Mouse (Mus musculus) fibroblast of lung, adult 2 months (primary cell): Measurements from ENCODE around the gene Slc15a2.

Experiments used
- DNase-seq: peaks from one replicate; pipeline ENCODE4 v3.0.0-alpha.2; 2011; ENCODE audit warnings: low read depth

The Slc15a2 gene

DNA sequence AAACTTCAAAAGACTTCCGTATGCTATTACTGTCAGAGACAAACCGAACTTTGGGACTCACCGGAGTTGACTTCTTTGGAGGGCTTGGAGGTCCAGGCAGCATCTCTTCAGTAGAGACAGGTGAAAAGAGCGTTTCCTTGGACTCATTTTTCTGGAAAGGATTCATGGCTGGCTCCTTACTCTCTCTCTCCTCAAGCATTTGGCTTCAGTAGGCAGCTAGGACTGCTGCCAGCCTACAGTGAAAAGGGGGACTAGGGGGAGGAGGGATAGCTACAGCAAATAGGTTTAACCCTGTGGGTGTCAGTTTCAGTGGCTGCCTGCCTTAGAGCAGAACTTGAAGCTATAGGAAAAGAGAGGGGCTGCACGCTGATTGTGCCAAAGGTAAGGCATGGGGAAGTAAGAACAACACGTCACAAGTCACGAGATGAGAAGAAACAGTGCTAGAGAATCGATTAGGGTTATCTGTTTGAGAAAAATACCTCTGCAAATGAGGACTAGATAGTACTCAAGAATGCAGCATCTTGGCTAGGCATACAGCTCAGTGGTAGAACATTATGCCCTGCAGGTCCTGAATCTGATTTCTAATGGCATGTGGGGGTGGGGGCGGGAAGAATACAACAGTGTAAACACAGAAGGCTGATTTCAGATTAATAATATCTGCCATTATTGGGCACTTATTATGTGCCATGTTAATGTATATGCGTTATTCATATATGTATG lies at the start of gene Slc15a2:
Gene Slc15a2, minus strand, starts transcription at position 369 of the 720 bp plus-strand sequence.
- no peak for DNase-seq

DNA sequence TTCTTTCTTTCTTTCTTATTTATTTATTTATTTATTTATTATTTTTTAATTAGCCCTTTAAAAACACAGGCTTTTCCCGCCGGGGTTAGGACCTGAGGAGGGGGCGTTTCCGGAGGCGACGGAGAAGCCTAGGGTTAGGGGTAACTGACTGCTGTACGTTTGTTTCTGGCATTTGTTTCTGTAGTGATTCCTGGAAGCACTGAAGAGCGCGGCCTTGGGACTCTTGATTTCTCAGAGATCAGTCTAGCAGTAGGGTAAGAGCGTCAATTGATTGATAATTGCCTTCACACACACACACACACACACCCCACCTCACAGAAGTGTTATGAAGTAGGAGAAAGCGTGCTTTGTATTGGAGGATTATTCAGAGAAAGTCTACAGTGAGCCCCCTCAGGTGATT lies 44.1 kb upstream of the Slc15a2 start:
- no peak for DNase-seq

DNA sequence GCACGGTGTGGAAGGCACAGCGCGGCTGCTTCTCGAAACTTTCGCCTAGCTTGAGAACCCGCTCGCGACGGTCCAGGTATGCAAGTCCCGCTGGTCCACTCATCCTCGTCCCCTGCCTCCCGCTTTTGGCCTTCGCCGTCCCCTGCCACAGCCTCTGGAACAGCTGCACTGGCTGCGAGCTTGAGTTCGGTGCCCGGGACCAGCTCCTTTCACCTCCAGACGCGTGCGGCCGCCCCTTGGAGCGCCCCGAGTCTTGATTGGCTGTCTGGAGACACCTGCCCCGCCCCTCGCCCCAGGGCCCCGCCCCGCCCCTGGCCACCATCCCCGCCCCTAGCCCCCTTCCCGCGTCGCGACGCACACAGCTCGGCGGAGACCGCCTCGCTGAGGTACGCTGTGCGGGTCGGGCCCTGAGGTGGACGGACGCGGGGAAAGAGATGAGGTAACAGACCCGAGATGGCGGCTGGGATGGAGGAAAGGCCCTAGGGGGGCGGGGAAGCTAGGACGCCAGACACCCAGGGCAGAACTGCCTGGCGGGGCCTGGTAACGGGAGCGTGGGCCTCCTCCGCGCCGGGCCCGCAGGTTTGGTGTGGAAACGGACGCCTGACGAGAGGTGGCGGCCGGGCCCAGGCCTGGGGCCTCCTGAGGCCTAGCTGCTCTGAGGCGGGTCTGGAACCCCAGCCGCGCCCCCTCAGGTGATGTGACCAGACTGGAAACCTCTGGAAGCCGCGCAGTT lies 43.5 kb upstream of the Slc15a2 start, which contains the start of gene Iqcb1:
Gene Iqcb1, plus strand, starts transcription at position 332 of the 733 bp plus-strand sequence.
- DNase-seq: peak; percentile 13

DNA sequence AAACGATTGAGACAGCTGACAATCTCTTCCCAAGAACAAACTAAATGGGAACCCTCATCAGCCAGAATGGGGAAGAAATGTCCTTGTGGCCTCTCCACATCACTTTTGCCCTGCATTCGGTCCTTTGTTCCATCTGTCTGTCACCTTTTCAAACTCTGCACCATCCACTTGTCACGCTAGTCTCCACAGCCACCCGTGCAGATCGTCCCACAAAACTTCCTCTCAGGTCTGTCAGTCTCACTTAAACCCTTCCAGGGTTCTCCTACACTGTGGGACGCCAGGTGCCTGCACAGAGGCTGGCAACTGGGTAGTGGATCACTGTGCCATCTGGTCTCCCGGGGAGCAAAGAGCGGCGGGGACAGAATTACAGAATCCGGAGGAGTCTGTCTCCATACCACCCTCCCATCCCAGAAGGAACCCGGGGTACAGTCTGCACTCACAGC lies 42.9 kb upstream of the Slc15a2 start:
- no peak for DNase-seq

DNA sequence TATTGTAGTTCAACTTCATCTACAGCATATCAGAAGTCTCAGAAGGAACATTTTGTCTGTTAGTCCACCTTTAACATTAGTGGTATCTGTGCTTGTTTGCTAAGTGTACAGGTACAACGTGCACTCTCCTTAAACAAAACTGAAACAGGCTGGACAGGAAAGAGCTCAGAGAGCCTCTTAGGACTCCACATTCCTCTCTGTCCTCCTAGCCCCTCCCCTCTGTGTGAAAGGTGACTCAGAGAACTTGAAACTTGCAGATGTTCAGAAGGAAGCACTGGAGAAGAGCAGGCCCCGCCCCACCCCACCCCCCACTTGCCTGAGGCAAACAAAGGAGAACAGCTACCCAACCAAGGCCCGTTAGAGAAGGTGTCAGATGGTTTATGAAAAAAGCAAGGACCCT lies 36.7 kb upstream of the Slc15a2 start:
- no peak for DNase-seq

DNA sequence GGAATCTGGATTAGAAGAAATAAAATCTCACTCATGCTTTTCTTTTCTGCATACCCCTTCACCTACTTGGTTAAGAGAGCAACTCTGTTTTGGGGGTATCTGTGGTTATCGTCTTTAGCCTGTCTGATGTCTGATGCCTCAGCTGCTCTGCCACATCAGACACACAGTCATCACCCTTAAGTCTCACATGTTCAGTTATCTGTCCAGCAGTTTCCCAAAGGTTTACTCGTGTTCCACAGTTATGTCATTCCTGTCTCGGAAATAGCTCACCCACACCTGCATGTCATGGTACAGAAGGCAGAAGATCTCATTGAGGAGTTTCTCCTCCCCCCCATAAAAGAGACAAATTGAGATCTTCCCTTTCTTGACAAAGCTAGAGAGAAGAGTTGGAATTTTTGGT lies 36.0 kb upstream of the Slc15a2 start:
- no peak for DNase-seq

DNA sequence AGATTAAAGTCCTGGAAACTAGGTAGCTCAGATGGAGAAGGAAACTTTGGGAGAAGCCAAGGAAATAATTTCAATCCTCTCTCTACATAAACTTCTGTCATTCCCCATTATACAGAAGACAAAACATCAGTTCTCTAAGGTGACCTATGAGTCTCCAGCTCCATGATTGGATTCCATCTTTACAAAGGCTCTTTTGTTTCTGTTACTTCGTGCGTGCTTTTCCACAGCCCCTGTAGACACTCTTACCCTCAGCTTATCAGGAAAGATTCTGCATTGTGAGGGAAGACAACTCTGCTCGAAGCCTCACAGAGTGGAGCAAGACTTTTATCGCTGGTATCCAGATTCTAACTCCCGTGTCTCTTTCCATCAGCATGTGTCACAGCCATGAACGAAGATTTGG lies 35.3 kb upstream of the Slc15a2 start:
- DNase-seq: no peak

DNA sequence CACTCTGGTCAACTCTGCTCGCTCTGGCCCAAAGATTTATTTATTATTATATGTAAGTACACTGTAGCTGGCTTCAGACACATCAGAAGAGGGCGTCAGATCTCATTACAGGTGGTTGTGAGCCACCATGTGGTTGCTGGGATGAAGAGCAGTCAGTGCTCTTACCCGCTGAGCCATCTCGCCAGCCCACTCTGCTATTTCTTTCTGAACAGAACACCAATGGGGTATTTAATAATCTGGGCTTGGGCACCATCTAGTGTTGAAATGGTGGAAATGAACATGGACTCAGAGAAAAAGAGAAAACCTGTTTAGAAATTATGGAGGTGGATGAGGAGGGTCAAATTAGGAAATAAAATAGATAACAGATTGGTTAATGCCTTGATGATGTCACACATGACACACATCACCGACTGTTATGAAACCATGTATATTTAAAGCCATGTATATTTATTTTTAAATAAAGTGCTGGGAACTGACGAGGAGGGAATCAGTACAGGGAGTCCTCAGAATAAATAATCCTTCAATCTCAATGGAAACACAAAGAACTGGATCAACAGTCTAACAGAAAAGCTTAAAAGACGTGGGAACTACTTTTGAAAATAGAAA lies 32.7 kb upstream of the Slc15a2 start:
- peak; percentile 59 for DNase-seq

DNA sequence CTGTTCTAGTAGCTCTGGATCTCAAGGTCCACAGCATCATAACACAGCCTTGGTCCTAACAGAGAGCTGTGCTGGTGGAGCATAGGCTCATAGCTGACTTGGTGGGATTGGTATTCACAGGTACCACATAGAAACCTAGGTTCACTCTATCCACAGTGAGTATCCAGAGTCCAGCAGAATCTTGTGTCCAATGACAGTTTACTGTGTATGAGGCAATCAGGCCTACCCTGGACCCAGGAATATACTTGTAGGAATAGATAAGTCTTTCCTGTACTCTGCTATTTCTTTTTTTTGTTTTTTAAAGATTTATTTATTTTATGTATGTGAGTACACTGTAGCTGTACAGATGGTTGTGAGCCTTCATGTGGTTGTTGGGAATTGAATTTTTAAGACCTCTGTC lies 32.2 kb upstream of the Slc15a2 start:
- DNase-seq: no peak

DNA sequence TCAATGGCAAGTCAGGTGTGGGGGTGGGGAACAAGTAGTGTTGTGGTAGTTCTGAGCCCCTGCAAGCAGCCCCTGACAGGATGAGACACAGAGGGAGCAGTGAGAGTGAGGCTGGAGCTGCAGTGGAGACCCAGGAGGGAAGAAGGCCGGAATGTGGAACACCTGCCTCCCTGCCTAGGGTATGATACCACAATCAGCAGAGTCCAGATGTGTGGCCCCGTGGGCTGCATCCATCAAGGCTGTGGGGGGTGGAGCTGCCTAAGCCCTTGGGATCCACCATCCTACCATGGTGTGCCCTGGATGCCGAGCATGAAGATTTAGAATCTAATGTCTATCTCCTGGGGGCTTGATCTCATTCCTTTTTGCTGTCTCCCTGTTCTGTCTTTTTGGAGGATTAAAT lies 28.9 kb upstream of the Slc15a2 start:
- no peak for DNase-seq

DNA sequence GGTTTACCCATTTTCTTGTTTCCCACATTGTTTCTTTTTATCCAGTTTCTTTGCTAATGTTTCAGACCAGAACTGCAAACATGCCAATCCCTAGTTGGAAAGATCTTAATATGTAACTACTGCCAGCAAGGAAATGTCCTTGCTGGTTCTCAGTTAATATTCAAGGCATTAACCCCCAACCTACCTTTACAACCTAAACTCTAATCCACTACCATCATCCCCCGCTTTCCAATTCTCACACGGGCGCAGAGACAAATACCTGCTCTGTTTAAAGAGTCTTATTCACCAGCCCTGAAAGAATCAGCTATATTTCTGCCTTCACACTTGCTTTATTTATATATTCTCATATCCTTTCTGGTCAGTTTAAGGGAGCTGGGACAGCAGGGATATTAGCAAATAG lies 23.9 kb upstream of the Slc15a2 start:
- DNase-seq: no peak

DNA sequence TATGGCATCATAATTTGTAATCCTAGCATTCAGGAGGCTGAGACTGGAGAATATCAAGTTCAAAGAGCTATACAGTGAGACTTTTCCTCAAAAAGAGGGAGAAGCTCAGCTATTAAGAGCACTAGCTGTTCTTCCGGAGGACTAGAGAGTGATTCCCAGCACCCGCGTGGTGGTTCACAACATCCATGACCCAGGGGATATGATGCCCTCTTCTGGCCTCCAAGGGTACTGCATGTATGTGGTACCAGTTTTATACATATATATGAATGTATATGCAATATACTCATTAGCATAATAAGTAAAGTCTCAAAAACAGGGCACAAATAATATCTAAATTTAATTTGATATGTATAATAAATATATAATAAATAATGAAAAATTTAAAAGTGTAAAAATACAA lies 17.6 kb upstream of the Slc15a2 start:
- no peak for DNase-seq

DNA sequence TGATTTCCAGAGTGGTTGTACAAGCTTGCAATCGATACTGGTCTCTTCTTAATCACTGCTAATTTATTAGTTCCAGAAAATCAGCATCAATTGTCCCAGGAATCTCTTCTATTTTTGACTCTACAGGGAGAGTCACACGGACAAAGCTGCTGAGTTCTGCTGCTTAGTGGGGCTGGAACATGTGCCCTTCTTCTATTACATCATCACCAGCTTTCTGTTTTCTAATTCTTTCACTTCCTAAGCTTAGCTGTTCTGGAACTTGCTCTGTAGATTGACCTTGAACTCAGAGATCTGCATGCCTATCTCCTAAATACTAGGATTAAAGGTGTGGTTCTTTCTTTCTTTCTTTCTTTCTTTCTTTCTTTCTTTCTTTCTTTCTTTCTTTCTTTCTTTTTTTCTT lies 13.6 kb upstream of the Slc15a2 start:
- DNase-seq: no peak

DNA sequence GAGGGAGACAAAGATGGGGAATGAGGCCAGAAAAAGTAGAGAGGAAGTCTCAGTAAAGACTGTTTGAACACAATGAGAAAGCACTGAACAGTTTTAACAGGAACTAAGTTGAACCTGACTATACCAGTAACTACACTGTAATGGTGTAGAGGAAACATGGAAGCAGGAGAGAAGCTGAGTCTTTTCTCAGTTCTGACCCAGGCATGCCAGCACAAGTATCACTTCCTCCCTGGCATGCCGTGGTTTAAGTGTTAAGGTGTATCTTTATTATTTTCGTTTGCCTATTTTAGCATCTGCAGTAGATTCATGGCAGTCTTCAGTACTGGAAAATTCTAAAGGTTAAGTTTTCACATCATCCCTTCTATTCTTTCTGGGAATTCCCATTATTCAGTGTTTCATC lies 10.2 kb upstream of the Slc15a2 start:
- no peak for DNase-seq

DNA sequence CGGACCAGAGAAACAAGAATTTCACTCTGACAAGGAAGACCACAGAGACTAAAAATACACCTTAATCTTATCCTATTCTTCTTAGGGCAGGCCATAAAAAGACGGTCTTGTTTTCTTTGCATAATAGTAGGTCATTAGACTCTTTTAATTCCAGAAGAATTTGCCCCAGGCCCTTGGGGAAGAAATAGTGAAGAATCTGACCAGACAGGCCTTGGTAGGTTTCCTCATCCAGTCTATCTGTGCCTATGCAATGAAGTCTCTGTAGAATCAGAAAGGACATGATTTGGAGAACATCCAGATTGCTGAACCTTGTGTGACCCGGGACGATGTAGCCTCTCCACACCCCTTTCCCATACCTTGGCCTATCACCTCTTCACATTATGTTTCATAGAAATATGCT lies 5.4 kb upstream of the Slc15a2 start:
- no peak for DNase-seq

DNA sequence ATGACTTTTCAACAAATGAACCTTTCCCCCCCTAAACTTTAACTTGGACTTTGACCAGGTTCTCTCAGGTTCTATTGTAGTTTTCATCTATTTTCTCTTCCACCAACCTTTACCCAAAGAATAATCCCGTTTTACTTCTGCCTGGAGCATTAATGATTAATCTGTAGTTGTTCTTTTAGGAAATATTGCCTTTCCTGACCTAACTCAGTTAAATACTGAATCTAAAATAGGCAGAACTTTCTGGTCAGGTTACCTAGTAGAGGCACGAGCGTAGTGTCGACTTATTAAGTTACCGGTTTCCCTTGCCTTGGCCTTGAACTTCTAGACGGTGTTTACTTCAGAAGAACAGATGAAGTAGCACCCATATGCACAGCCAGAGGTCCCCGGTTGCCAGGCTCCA lies 1.7 kb upstream of the Slc15a2 start:
- no peak for DNase-seq

DNA sequence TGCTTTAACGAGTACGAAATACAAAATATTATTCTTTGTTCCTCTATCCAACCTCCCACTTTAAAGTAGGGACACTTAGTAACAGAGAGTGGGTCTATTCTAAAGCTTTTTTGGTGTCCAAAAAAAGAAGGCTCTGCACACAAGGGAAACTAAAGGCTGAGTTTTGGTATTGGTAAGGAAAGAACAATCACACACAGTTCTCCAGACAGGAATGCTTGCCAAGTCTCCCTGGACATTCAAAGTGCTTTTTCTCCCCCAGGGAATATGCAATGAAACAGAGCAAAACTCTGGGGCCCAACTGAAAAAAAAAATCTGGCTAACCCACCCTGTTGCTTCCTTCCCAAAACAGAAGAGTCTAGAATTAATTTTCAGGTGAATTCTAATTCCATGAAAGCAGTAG lies 616 bp downstream of the Slc15a2 start:
- no peak for DNase-seq

DNA sequence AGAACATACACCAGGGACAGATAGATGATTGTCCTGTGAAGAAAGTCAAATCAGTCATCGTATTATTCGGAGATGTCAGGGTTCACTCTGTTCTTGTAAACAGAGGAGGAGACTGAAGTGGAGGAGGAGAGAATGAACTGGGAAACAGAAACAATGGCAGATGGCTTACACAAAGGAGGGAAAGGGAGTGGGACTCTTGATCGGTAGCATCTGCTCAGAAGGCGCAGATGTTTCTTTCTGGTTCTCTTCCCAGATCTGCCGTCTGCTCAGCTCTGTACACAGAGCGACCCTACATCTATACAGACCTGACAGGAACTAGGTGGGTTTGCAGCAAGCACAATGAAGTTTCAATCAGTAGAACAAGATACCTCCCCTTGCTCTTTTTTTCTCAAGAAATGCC lies 9.1 kb downstream of the Slc15a2 start:
- no peak for DNase-seq

DNA sequence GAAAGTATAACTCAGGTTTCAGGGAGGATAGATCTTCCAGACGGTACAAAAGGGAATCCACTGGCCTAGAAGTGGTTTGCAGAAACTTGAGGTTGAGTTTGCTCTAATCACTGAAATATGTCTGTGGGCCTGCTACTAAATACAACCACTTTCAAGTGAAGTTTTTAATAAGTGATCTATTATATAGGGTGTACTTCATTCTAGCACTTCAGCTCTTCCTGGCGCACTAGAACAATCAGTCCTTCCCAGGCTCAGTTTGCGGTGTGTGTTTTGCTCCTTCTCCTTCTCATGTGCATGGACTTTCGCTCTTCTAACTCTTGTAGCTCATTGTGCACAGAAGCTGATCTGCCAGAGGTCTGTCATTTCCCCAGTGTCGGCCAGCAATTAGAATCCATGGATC lies 11.8 kb downstream of the Slc15a2 start:
- DNase-seq: no peak

DNA sequence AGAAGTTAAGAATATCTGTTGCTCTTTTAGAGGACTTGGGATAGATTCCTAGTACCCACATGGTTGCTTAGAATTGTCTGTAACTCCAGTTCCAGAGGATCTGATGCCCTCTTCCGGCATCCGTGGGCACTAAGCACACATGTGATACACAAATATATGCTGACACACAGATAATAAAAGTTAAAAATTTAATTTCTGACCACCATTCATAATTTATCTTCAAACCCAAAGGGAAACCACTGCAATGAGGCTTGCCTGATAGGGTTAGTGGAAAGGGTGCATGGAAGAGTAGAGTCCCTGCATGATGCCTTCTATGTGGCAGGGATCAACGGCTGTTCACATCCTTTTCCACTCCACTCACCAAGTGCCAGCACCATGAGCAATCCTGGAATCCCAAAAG lies 13.1 kb downstream of the Slc15a2 start:
- no peak for DNase-seq

DNA sequence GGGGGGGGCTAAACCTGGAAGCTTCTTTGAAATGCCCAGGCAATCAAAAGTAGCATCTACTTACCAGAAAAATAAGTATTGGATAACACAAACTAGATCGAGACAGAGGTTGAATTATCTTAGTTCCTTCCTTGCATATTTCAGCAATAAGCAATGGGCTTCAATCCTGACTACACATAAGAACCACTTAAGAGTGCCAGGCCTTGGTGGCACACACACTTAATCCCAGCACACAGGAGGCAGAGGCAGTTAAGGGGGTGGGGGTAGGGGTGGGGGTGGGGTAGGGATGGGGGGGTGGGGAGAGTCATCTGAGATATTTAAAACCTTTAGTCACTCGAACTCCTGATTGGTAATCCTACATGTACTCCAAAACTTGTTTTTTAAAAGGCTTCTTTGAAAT lies 13.5 kb downstream of the Slc15a2 start:
- no peak for DNase-seq

DNA sequence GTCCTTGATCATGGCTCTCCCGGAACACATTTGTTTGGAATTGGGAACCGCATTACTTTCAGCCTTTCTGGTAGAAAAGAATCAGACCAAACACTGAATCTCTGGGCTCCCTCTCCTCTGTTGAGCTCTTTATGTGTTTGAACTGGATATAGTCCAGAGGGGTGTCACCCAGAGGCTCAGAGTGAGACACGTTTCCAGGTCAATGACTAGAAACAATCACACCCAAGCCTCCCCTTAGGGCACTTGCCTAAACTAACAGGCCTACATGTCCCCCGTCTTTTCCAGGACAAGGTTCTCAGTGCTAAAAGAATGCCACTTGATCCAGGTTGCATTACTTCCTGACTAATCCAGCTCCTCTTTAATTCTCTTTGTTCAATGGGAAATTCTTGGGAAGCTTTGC lies 13.9 kb downstream of the Slc15a2 start:
- DNase-seq: no peak

DNA sequence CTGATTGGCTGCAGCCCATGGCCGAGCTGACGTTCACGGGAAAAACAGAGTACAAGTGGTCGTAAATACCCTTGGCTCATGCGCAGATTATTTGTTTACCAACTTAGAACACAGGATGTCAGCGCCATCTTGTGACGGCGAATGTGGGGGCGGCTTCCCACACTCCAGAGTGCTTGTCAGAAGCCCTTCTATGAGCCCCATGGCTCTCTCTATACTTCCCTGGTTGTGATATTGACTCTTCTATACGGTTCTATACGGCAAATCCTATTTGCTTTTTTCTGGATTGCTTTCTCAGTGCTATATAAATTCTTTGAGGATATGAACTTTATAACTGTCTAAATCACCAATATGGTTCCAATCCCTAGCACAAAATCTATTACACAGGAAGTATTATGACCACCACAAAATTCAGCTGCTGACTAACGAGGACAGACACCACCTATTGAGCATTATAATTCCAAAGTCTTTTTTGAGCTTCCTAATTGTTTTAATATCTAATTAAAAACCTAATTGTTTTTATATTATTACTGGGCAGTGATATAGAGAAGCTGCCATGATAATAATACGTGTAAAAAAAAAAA lies 14.5 kb downstream of the Slc15a2 start:
- DNase-seq: no peak
